In the genomic region with DNA sequence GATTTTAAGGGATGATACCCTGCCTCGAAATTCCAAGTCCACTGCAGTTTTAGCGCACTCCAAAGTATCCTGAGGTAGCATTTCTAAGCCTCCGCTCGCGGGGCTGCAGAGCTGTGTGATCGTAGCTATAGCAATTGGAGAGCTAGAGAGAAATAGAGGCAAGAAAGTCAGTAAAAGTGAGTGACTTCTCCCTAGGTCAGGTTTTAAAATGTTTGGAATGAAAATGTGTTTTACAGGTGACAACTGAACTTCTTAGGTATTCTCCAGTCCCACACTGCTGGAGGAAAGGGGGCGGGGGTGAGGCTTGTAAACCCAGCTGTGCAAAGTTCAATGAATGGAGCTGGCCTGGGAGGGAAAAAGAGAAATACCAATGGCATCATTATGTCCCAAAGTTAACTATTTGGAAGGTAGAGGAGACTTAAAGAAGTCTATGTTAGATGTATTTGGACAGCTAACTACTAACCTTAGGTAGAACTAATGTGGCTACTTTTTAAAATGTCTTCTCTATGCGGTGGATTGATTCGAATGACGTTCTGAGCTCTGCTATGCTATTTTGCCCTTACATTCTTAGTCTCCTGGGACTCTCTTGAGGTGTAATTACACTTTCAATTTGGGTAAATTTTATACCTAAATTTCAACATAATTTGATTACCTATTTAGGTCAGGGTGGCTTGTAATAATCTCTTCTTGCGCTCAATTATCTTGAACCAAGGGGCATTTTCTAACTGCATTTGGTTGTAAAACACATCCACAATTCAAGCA, we compare ENCODE assay signal across 19 mouse cellular contexts. TPM values are rescaled to one million over a fixed set of nuclear protein-coding genes. Genes with fewer than 3 reads are reported as not detected.
A peak's percentile ranks its signal among the peaks of the same experiment; 100 is the strongest.
DNase-seq lines count a peak whose midpoint lies in the region; ATAC-seq lines count a peak whose summit lies in the region.
"Had no signal": no experiment of that assay in that cellular context is flagged by ENCODE, and none has a peak within 500 bp of the region (broad histone marks: within the 10 kb centered on the region; RNA-seq: fewer than 3 reads in every experiment).

No protein-coding gene starts in this region.

- ATAC-seq in midbrain, embryonic 11.5 days (ENCODE audit: low FRiP score), result no peak
- ATAC-seq in midbrain, embryonic 15.5 days (replicated peaks), result no peak
- no peak for ATAC-seq in liver, embryonic 15.5 days (ENCODE audit: insufficient read depth)
- ATAC-seq in stomach, embryonic 15.5 days (ENCODE audit: insufficient read depth, low FRiP score, low read depth), result no peak
- no peak for ATAC-seq in megakaryocyte-erythroid progenitor cell, adult 5-6 weeks (replicated peaks; ENCODE audit: low FRiP score, low TSS enrichment, poor library complexity, severe bottlenecking)

- H3K4me1 ChIP-seq in heart, embryonic 10.5 days, result peaks cover 11% of the 10 kb centered on the region
- peaks cover 22% of the 10 kb centered on the region for H3K4me1 ChIP-seq in midbrain, embryonic 11.5 days (ENCODE audit: control insufficient read depth, insufficient read depth, low read length)
- peaks cover 14% of the 10 kb centered on the region for H3K4me1 ChIP-seq in midbrain, embryonic 15.5 days
- H3K4me1 ChIP-seq in liver, embryonic 15.5 days (replicated peaks), result peaks cover 3% of the 10 kb centered on the region
- H3K4me1 ChIP-seq in stomach, embryonic 15.5 days, result peaks cover 14% of the 10 kb centered on the region

- peaks cover 82% of the 10 kb centered on the region for H3K27me3 ChIP-seq in heart, embryonic 10.5 days (ENCODE audit: insufficient read depth, poor library complexity, severe bottlenecking)
- peaks cover 72% of the 10 kb centered on the region for H3K27me3 ChIP-seq in midbrain, embryonic 11.5 days (ENCODE audit: control insufficient read depth, insufficient read depth, low read length)
- H3K27me3 ChIP-seq in midbrain, embryonic 15.5 days (replicated peaks), result peaks cover 81% of the 10 kb centered on the region
- peaks cover 94% of the 10 kb centered on the region for H3K27me3 ChIP-seq in liver, embryonic 15.5 days
- H3K27me3 ChIP-seq in stomach, embryonic 15.5 days (replicated peaks), result peaks cover 60% of the 10 kb centered on the region

- peak; percentile 72 for DNase-seq in heart, embryonic 10.5 days (ENCODE audit: low spot score)
- no peak for DNase-seq in heart, postnatal 4 days
- DNase-seq in midbrain, embryonic 11.5 days (ENCODE audit: low spot score, missing footprints), result peak; percentile 93
- no peak for DNase-seq in MN1 (ENCODE audit: low spot score)
- DNase-seq: cerebellum, adult 11 months; gastrocnemius, postnatal 25 days; kidney, adult 8-10 months had no signal

- H3K36me3 ChIP-seq in heart, embryonic 10.5 days, result no peaks in the 10 kb centered on the region
- no peaks in the 10 kb centered on the region for H3K36me3 ChIP-seq in midbrain, embryonic 11.5 days (ENCODE audit: control insufficient read depth, insufficient read depth, low read length)
- no peaks in the 10 kb centered on the region for H3K36me3 ChIP-seq in midbrain, embryonic 15.5 days (replicated peaks)
- H3K36me3 ChIP-seq in liver, embryonic 15.5 days (replicated peaks), result no peaks in the 10 kb centered on the region
- H3K36me3 ChIP-seq in stomach, embryonic 15.5 days, result no peaks in the 10 kb centered on the region
- H3K36me3 ChIP-seq: hindbrain, embryonic 12.5 days had no signal

- WGBS in heart, embryonic 10.5 days, result 4% methylated on average over 11 of the region's 11 CpGs
- 2% methylated on average over 11 of the region's 11 CpGs for WGBS in midbrain, embryonic 11.5 days
- 7% methylated on average over 11 of the region's 11 CpGs for WGBS in midbrain, embryonic 15.5 days
- 4% methylated on average over 11 of the region's 11 CpGs for WGBS in liver, embryonic 15.5 days (ENCODE audit: insufficient replicate concordance)
- 6% methylated on average over 11 of the region's 11 CpGs for WGBS in stomach, embryonic 15.5 days

- H3K9ac ChIP-seq in midbrain, embryonic 11.5 days (ENCODE audit: low read length), result peak overlapping the region; percentile 54; the same call in 1 of the 2 replicates
- no peak overlapping the region for H3K9ac ChIP-seq in midbrain, embryonic 15.5 days
- H3K9ac ChIP-seq in liver, embryonic 15.5 days, result no peak overlapping the region
- H3K9ac ChIP-seq in stomach, embryonic 15.5 days, result no peak overlapping the region; the same call in 1 of the 2 replicates
- H3K9ac ChIP-seq: hindbrain, embryonic 12.5 days had no signal

- H3K4me2 ChIP-seq in midbrain, embryonic 11.5 days, result peak overlapping the region; percentile 15; the same call in 1 of the 2 replicates
- H3K4me2 ChIP-seq in midbrain, embryonic 15.5 days, result no peak overlapping the region
- peak overlapping the region; percentile 27; the same call in 1 of the 2 replicates for H3K4me2 ChIP-seq in liver, embryonic 15.5 days
- peak overlapping the region; percentile 17 for H3K4me2 ChIP-seq in stomach, embryonic 15.5 days
- H3K4me2 ChIP-seq: hindbrain, embryonic 12.5 days had no signal

- no peak overlapping the region for H3K27ac ChIP-seq in heart, embryonic 10.5 days
- H3K27ac ChIP-seq in midbrain, embryonic 11.5 days (ENCODE audit: low read depth, low read length), result peak overlapping the region; percentile 37
- no peak overlapping the region for H3K27ac ChIP-seq in midbrain, embryonic 15.5 days
- H3K27ac ChIP-seq in liver, embryonic 15.5 days (replicated peaks), result no peak overlapping the region
- peak overlapping the region; percentile 90 for H3K27ac ChIP-seq in stomach, embryonic 15.5 days
- H3K27ac ChIP-seq: hindbrain, embryonic 12.5 days had no signal

- no peaks in the 10 kb centered on the region for H3K9me3 ChIP-seq in heart, embryonic 10.5 days
- H3K9me3 ChIP-seq in midbrain, embryonic 11.5 days (ENCODE audit: control insufficient read depth, low read length), result no peaks in the 10 kb centered on the region
- no peaks in the 10 kb centered on the region for H3K9me3 ChIP-seq in midbrain, embryonic 15.5 days
- no peaks in the 10 kb centered on the region for H3K9me3 ChIP-seq in liver, embryonic 15.5 days (replicated peaks)
- no peaks in the 10 kb centered on the region for H3K9me3 ChIP-seq in stomach, embryonic 15.5 days
- H3K9me3 ChIP-seq: hindbrain, embryonic 12.5 days had no signal

- H3K4me3 ChIP-seq in heart, embryonic 10.5 days, result no peak overlapping the region
- peak overlapping the region; percentile 11; the same call in 1 of the 2 replicates for H3K4me3 ChIP-seq in midbrain, embryonic 11.5 days (ENCODE audit: low read depth, low read length)
- no peak overlapping the region for H3K4me3 ChIP-seq in midbrain, embryonic 15.5 days
- no peak overlapping the region for H3K4me3 ChIP-seq in liver, embryonic 15.5 days (replicated peaks)
- no peak overlapping the region for H3K4me3 ChIP-seq in stomach, embryonic 15.5 days (replicated peaks)
- H3K4me3 ChIP-seq: erythroblast, embryonic 14.5 days; hindbrain, embryonic 12.5 days had no signal

RNA-seq across cellular contexts. Expression of a gene that starts 9.6 kb away (rescaled TPM):
- 0.09 and 0.77 TPM in 2 replicates for polyA plus RNA-seq in heart, embryonic 10.5 days (2016; fragmentation: Nextera tagmentation; extraction: Ambion mirVana)
- total RNA-seq in heart, postnatal 4 days (2021), result not detected
- 6.8 and 10.5 TPM in 2 replicates for polyA plus RNA-seq in midbrain, embryonic 11.5 days (2014; fragmentation: Nextera tagmentation; extraction: Ambion mirVana)
- 4.2 and 4.3 TPM in 2 replicates for polyA plus RNA-seq in midbrain, embryonic 15.5 days (2015; fragmentation: Nextera tagmentation; extraction: Ambion mirVana)
- 1.2 and 1.5 TPM in 2 replicates for polyA plus RNA-seq in liver, embryonic 15.5 days (2015; fragmentation: Nextera tagmentation; extraction: Ambion mirVana)
- polyA plus RNA-seq in stomach, embryonic 15.5 days (2015; fragmentation: Nextera tagmentation; extraction: Ambion mirVana), result 23.2 and 27.1 TPM in 2 replicates
- not detected in 2 replicates for total RNA-seq in megakaryocyte-erythroid progenitor cell, adult 5-6 weeks (2014; fragmentation: Nextera tagmentation)
- not detected in 2 replicates for total RNA-seq in megakaryocyte-erythroid progenitor cell, adult 5-6 weeks (2017)
- total RNA-seq: gastrocnemius, postnatal 25 days; layer of hippocampus, adult 18-20 months; monocyte, adult 5-6 weeks; neutrophil, adult 5-6 weeks had no signal
- polyA plus RNA-seq: C2C12; cortical plate, adult 2 months; erythroblast, embryonic 14.5 days; frontal cortex, adult 2 months had no signal

RNA-seq across cellular contexts. Expression of a gene that starts 26.8 kb away (rescaled TPM):
- 0.25 and 0.62 TPM in 2 replicates for polyA plus RNA-seq in heart, embryonic 10.5 days (2016; fragmentation: Nextera tagmentation; extraction: Ambion mirVana)
- under 1 TPM; 0.05 TPM for total RNA-seq in heart, postnatal 4 days (2021)
- 2.6 and 2.9 TPM in 2 replicates for polyA plus RNA-seq in midbrain, embryonic 11.5 days (2014; fragmentation: Nextera tagmentation; extraction: Ambion mirVana)
- 0.97 and 1.6 TPM in 2 replicates for polyA plus RNA-seq in midbrain, embryonic 15.5 days (2015; fragmentation: Nextera tagmentation; extraction: Ambion mirVana)
- 0.03 and 0.05 TPM in 2 replicates for polyA plus RNA-seq in liver, embryonic 15.5 days (2015; fragmentation: Nextera tagmentation; extraction: Ambion mirVana)
- polyA plus RNA-seq in stomach, embryonic 15.5 days (2015; fragmentation: Nextera tagmentation; extraction: Ambion mirVana), result 3.8 and 4.2 TPM in 2 replicates
- total RNA-seq in megakaryocyte-erythroid progenitor cell, adult 5-6 weeks (2014; fragmentation: Nextera tagmentation), result not detected in 2 replicates
- not detected in 2 replicates for total RNA-seq in megakaryocyte-erythroid progenitor cell, adult 5-6 weeks (2017)
- total RNA-seq: gastrocnemius, postnatal 25 days; neutrophil, adult 5-6 weeks had no signal
- polyA plus RNA-seq: C2C12; erythroblast, embryonic 14.5 days had no signal

Comparison
In these comparisons a context has a peak if more than half of its experiments do, and no peak if none do; other contexts are left out.
1. DNase-seq: peak in heart, embryonic 10.5 days (single experiment) and midbrain, embryonic 11.5 days (single experiment); none in heart, postnatal 4 days (single experiment) and MN1 (single experiment).
2. H3K27ac ChIP-seq: peak in midbrain, embryonic 11.5 days (single experiment) and stomach, embryonic 15.5 days (single experiment); none in heart, embryonic 10.5 days (single experiment), midbrain, embryonic 15.5 days (single experiment) and liver, embryonic 15.5 days (single experiment).